Mouse (Mus musculus) heart, postnatal 0 days (tissue): ENCODE measurements at regions not wholly inside any gene's neighbourhood (a gene's known extent, or its start where the extent isn't known, plus 50 kb on each side); places are given as distances from the start of the nearest gene placed in this dataset.

Experiments used
- ATAC-seq: fragments of 200-750 bp; cut with Nextera tagmentation; 2 replicates; pipeline ENCODE4 v1.8.0; 2017; ENCODE audit warnings: low read depth, moderate number of reproducible peaks, moderate library complexity; ENCODE audit not compliant: insufficient read depth
- DNase-seq: peaks from one replicate; pipeline ENCODE4 v3.0.0-alpha.2; 2016; ENCODE audit warnings: low spot score
- H3K27ac ChIP-seq: fragments of 300-500 bp; sonication (generic); 2 replicates; pipeline ENCODE4 v1.5.1; 2014; ENCODE audit warnings: low read depth, mild to moderate bottlenecking
- H3K27me3 ChIP-seq: fragments of 300-500 bp; sonication (generic); 2 replicates; pipeline ENCODE4 v1.6.1; 2014; ENCODE audit warnings: low read length, mixed read lengths; ENCODE audit not compliant: control insufficient read depth, insufficient read depth
- H3K36me3 ChIP-seq: fragments of 300-500 bp; sonication (generic); replicated peaks from 2 replicates; pipeline ENCODE4 v1.6.1; 2014; ENCODE audit warnings: low read length, mixed read lengths; ENCODE audit not compliant: control insufficient read depth, insufficient read depth
- H3K4me1 ChIP-seq: fragments of 300-500 bp; sonication (generic); 2 replicates; pipeline ENCODE4 v1.6.1; 2014; ENCODE audit warnings: antibody characterized with exemption; ENCODE audit not compliant: control insufficient read depth, insufficient read depth
- H3K4me2 ChIP-seq: fragments of 300-500 bp; sonication (generic); 2 replicates; pipeline ENCODE4 v1.6.1; 2014; ENCODE audit warnings: low read depth, mild to moderate bottlenecking, low read length, moderate library complexity
- H3K4me3 ChIP-seq: fragments of 300-500 bp; sonication (generic); 2 replicates; pipeline ENCODE4 v1.5.1; 2014; ENCODE audit warnings: low read depth, low read length
- H3K9ac ChIP-seq: fragments of 300-500 bp; sonication (generic); replicated peaks from 2 replicates; pipeline ENCODE4 v1.6.1; 2014; ENCODE audit warnings: low read depth, low read length, mixed read lengths
- H3K9me3 ChIP-seq: fragments of 300-500 bp; sonication (generic); replicated peaks from 2 replicates; pipeline ENCODE4 v1.6.1; 2016; ENCODE audit warnings: low read length; ENCODE audit not compliant: control insufficient read depth
- CTCF ChIP-seq: IDR thresholded peaks from 2 replicates; pipeline ENCODE4 v1.5.1; 2016; ENCODE audit warnings: antibody characterized with exemption, control low read depth, low read depth
- EP300 ChIP-seq: IDR thresholded peaks from 2 replicates; pipeline ENCODE4 v1.6.1; 2016; ENCODE audit warnings: antibody characterized with exemption, low read depth
- WGBS: fragments of 180-500 bp; shearing (Covaris S2); extraction: QIAGEN DNeasy Blood & Tissue Kit; methylation state at CpG from one replicate; pipeline ENCODE4 v1.1.7; 2014; 5-methylcytosine and 5-hydroxymethylcytosine counted together

DNA sequence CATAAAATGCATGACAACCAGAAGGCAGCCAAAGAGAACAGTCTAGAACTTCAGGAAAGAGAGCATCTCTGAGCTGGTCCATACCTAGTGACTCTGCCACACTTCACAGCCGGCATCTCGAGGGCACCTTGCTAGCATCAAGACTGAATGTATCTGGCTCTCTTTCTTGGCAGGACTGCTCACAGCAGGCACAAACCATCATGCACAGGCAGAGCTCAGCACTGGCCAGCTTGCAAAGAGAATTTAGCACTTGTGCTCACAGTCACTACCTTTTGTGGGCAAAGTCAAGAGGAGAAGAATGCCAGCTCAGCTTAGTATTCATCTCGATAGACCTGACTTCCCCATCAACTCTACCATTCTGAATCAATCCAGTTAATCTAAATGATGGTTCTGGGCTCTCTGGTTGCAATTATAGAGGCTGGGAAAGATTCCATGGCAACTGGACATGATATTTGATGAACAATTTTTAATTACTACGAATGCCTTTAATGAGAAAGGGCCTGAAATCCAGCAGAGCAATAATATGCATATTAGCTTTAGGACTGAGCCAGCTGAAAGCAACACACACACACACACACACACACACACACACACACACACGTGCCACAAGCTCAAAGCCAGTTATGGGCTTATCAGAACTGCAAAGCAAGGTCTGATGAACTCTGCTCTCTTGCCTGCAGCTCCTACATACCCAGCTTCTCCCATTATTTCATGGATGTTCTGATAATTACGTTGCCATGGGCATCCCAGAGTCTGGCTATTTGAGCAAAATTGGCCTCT lies 686.0 kb downstream of the Pdcd6ip start:
- H3K36me3 ChIP-seq = no peaks in the 10 kb centered on the region
- H3K9me3 ChIP-seq = no peaks in the 10 kb centered on the region
- H3K9ac ChIP-seq = no peak overlapping the region
- 69% methylated on average over 6 of the region's 6 CpGs for WGBS
- no peak overlapping the region for H3K4me2 ChIP-seq
- DNase-seq = no peak
- H3K4me1 ChIP-seq = no peaks in the 10 kb centered on the region
- H3K4me3 ChIP-seq = no peak overlapping the region
- no peaks in the 10 kb centered on the region for H3K27me3 ChIP-seq
- H3K27ac ChIP-seq = no peak overlapping the region
- ATAC-seq = no peak
- TF ChIP-seq CTCF (no peak), EP300 (no peak)

GRCm38 (mm10) chr9:113019576-113019975 lies 688.5 kb downstream of the Pdcd6ip start:
- DNase-seq (no peak), ATAC-seq (no peak)
- H3K27ac ChIP-seq = no peak overlapping the region
- no peak for TF ChIP-seq EP300
- no peak for TF ChIP-seq CTCF
- no peaks in the 10 kb centered on the region for H3K9me3 ChIP-seq
- H3K27me3 ChIP-seq = no peaks in the 10 kb centered on the region
- 64% methylated on average over 6 of the region's 6 CpGs for WGBS
- no peak overlapping the region for H3K4me3 ChIP-seq
- no peaks in the 10 kb centered on the region for H3K36me3 ChIP-seq
- no peak overlapping the region for H3K4me2 ChIP-seq
- no peak overlapping the region for H3K9ac ChIP-seq
- no peaks in the 10 kb centered on the region for H3K4me1 ChIP-seq

GRCm38 (mm10) chr9:113008106-113008505 lies 700.0 kb downstream of the Pdcd6ip start:
- no peaks in the 10 kb centered on the region for H3K27me3 ChIP-seq
- no peaks in the 10 kb centered on the region for H3K36me3 ChIP-seq
- DNase-seq (no peak), ATAC-seq (no peak)
- WGBS = 60% methylated on average over 4 of the region's 4 CpGs
- H3K4me1 ChIP-seq = no peaks in the 10 kb centered on the region
- no peak overlapping the region for H3K4me2 ChIP-seq
- no peak for TF ChIP-seq CTCF
- H3K4me3 ChIP-seq = no peak overlapping the region
- H3K27ac ChIP-seq = no peak overlapping the region
- H3K9ac ChIP-seq = no peak overlapping the region
- no peaks in the 10 kb centered on the region for H3K9me3 ChIP-seq

DNA sequence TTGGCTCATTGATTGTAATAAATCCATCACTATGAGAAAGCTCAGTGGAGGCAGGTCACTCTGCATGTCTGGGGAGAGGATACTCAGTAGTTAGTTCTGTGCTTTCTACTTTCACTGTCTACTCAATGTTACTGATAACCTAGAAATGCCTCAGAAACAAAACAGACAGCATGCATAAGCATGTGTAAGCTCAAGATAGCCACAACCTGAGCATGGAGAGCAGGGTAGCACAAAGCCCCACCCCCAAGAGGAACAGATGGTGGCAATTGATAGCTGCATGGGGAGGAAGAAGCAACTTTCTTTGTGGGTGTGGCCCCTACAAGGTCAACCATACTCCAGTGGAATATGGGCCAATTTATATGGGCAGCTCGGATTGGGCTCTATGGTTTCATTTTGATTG lies 711.9 kb downstream of the Pdcd6ip start:
- Histone ChIP-seq H3K36me3 (no peaks in the 10 kb centered on the region), H3K27me3 (no peaks in the 10 kb centered on the region), H3K4me3 (no peak overlapping the region), H3K4me2 (no peak overlapping the region), H3K9me3 (no peaks in the 10 kb centered on the region), H3K9ac (no peak overlapping the region), H3K4me1 (no peaks in the 10 kb centered on the region), H3K27ac (no peak overlapping the region)
- no peak for DNase-seq
- WGBS = 79% methylated on average over 1 of the region's 1 CpGs
- TF ChIP-seq EP300 (no peak), CTCF (no peak)
- ATAC-seq = no peak

GRCm38 (mm10) chr9:112994774-112995173 lies 713.3 kb downstream of the Pdcd6ip start:
- ATAC-seq = no peak

DNA sequence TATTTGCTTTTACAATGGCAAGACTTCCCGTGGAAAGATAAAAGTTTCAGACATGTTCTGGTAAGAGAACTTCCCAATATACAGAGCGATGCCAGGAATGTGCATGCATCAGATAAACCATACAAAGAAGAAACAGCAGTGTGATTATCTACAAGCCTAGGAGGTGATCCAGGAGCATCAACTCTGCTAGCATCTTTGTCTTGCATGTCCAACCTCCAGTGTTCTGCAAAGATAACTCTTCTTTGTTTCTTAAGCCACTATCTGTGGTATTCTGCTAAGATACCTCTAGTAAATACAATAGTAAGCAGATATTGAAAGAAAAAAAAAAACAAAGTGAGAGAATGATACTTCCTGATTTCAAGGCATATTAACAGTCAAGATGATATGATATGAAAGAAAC lies 714.4 kb downstream of the Pdcd6ip start:
- Histone ChIP-seq H3K9ac (no peak overlapping the region), H3K9me3 (no peaks in the 10 kb centered on the region), H3K27ac (no peak overlapping the region), H3K27me3 (no peaks in the 10 kb centered on the region), H3K36me3 (no peaks in the 10 kb centered on the region), H3K4me2 (no peak overlapping the region), H3K4me3 (no peak overlapping the region), H3K4me1 (no peaks in the 10 kb centered on the region)
- DNase-seq = no peak
- 39% methylated on average over 2 of the region's 2 CpGs for WGBS
- TF ChIP-seq CTCF (no peak), EP300 (no peak)
- ATAC-seq = no peak

More at GRCm38 (mm10) chr9:112994774-112995173, 713.3 kb downstream of the Pdcd6ip start:
- WGBS = 78% methylated on average over 4 of the region's 4 CpGs
- H3K27ac ChIP-seq = no peak overlapping the region
- no peaks in the 10 kb centered on the region for H3K27me3 ChIP-seq
- H3K9me3 ChIP-seq = no peaks in the 10 kb centered on the region
- no peak for DNase-seq
- TF ChIP-seq CTCF (no peak), EP300 (no peak)
- no peak overlapping the region for H3K4me3 ChIP-seq
- no peaks in the 10 kb centered on the region for H3K4me1 ChIP-seq
- H3K4me2 ChIP-seq = no peak overlapping the region
- no peak overlapping the region for H3K9ac ChIP-seq
- H3K36me3 ChIP-seq = no peaks in the 10 kb centered on the region
